Mouse (Mus musculus): ENCODE results near the gene Cela1.
A peak's percentile ranks its signal among the peaks of the same experiment; 100 is the strongest.

The Cela1 gene

DNA sequence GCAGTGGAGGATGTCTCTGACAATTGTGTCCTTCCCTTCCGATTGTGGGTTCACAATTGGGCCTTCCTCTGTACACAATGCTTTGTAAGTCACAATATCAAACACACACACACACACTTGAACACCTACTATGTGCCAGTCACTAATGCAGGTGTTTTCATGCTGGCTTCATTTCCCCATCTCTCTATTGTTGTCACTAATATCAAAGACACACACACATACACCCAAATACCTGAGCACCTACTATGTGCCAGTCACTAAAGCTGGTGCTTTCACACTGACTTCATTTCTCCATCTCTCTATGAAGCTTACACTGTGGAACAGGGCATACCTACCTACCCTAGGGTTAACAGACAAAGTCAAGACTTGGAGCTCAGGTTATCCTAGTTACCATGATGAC, 17.7 kb upstream of the Cela1 start:
- DNase-seq (ENCODE audit: low read depth, low spot score) = no peak

GRCm38 (mm10) chr15:100703913-100704312, 16.2 kb upstream of the Cela1 start:
- DNase-seq (ENCODE audit: low read depth, low spot score) = no peak

DNA sequence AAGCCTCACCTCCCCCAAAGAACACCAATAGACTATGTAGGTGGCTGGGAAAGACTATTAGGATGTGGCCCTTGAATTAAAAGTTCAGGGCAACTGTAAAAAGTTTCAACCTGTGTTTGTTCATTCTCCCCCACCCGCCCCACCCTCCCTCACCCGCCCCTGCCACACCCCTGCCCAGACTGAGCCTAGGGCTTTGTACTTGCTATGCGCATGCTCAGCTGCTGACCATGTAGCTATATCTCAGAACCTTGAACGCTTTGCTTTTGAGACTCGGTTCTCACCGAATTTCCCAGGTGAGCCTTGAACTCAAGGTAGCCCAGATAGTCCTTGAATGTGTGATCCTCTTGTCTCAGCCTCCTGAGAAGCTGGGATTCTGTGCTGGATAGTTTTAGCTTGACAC, 14.1 kb upstream of the Cela1 start:
- DNase-seq (ENCODE audit: low read depth, low spot score) = no peak

DNA sequence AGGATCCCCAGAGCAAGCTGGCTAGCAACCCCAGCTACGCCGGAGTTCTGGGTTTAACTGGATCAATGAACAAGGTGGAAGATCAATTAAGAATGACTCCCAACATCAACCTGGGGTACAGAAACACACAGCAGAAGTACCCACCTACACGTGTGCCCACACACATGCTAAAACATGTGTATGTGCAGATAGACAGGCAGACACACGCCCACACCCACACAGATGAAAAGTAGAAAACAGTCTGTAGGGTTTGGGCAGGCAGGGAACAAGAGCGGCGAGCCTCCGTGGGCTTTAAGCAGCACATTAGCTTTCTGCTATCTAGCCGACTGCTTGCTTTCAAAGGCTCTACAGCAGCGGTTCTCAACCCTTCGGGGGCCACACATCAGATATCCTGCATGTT, 13.4 kb upstream of the Cela1 start:
- DNase-seq (ENCODE audit: low read depth, low spot score) = no peak

DNA sequence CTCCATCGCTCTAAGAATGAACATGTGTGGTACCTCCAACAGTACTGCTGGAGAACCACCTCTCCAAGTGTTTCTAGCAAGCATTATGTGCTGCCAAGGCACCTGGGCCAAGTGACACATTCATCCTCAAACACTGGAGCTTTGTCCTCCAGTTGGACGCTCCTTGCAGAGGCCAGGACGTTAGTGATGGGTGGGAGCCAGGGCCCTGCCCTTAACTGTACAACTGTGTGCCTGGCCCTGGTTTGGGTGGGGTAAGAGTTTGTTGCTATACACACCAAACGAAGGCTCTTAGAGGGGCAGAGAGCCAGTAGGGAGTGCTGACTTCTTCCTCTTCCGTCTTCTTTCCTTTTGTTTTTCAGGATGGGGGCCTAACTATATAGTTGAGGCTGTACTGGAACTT, 12.7 kb upstream of the Cela1 start:
- DNase-seq (ENCODE audit: low read depth, low spot score) = no peak

- DNase-seq (ENCODE audit: low read depth, low spot score) = peak; percentile 68
Observed at GRCm38 (mm10) chr15:100699386-100699785, 11.7 kb upstream of the Cela1 start.

- no peak for DNase-seq (ENCODE audit: low read depth, low spot score)
Observed at GRCm38 (mm10) chr15:100698078-100698477, 10.4 kb upstream of the Cela1 start.

- DNase-seq (ENCODE audit: low read depth, low spot score) = no peak
Observed at GRCm38 (mm10) chr15:100694406-100694805, 6.7 kb upstream of the Cela1 start.

DNA sequence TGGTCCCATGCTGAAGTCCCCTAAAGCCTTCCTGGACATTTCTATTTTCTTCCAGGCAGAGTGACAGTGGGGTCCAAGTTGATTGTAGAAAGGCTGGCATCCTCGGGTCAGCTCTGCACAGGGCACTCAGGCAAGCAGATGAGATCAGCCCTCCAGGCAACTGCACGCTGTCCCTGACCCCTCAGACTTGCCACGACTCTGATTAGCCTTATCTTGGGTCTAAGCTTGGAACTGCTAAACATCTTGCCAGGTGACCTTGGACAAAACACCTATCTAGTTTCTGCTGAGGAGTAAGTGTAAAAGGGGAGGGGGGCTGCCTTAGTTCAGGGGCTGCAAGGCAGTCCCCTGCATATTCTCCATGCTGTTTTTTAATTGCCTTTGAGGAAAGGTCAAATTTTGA, 4.3 kb upstream of the Cela1 start:
- no peak for DNase-seq (ENCODE audit: low read depth, low spot score)

DNA sequence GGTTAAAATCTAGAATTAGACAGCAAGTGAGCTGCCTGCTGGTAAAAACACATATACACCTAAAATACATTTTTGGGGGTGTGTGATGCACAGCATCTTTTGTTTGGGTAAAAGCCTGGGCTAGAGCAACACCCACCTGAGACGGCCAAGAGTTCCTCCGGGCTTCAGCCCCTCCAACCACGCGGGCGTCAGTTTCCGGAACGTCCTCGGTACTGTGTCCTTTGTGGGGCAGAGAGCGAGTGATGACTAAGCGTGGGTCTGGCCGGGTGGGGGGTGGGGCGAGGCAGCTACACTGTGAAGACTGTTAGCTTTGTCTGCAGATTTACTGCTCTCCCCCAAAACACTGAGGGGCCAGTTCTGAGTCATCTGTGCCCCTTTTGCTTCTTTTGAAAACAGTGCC, 732 bp downstream of the Cela1 start:
- DNase-seq (ENCODE audit: low read depth, low spot score) = no peak

GRCm38 (mm10) chr15:100686434-100686833, 1.3 kb downstream of the Cela1 start:
- no peak for DNase-seq (ENCODE audit: low read depth, low spot score)

DNA sequence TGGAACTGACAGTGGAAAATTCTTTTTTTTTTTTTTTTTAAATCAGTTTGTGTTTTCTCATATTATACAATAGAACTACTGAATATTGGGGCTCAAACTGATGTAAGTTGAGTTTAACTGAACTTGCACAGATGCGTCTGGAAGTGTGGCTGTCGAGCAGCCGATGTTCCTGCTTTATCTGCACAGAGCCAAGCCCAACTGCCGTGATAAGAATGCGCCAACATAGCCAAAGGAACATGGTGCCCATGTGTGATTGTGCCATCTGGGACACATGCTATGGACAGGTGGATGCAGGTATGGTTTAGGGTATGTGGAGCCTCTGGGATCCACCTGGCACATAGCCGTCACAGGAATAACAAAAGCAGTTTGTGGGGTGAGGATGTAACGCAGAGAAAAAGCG, 1.9 kb downstream of the Cela1 start:
- no peak for DNase-seq (ENCODE audit: low read depth, low spot score)

- peak; percentile 68 for DNase-seq (ENCODE audit: low read depth, low spot score)
Observed at GRCm38 (mm10) chr15:100685255-100685654, 2.5 kb downstream of the Cela1 start.

DNA sequence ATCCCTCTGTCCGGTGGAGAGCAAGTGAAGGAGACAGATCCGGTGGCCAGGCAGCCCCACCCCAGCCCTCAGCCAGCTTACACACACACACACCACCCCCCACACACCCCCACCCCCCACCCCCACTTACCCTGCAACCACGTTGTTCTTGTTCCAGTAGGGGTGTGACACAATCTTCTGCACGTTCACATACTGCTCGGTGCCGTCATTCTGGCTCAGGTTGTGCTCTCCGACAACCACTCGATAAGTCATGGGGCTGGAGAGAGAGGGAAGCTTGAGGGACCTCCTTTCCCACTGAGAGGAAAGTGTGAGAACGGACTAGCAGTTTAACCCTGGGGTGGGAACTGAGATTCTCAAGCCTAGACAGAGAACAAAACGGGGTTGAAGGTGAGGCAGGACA, 3.3 kb downstream of the Cela1 start:
- no peak for DNase-seq (ENCODE audit: low read depth, low spot score)

- DNase-seq (ENCODE audit: low read depth, low spot score) = peak; percentile 90
Observed at GRCm38 (mm10) chr15:100683041-100683440, 4.7 kb downstream of the Cela1 start.

- DNase-seq (ENCODE audit: low read depth, low spot score) = no peak
Observed at GRCm38 (mm10) chr15:100681770-100682169, 6.0 kb downstream of the Cela1 start.

DNA sequence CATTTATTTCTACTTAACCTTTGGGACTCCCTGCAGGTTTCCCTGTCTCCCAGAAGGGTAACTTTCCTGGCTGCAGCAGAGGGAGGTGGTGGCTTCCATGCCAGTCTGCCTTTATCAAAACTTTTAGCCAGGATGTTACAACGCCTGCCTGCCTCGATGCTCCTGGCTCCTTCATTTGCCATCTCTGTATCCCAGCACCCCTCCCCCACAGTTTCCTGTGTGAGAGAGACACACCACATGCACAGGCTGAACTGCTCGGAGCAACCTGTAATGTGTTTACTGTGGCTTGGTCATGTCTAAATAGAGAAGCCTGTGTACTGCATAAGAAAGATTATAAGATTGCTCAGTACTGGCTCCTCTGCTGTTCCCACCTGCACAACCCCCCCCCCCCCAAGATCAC, 7.3 kb downstream of the Cela1 start:
- no peak for DNase-seq (ENCODE audit: low read depth, low spot score)

GRCm38 (mm10) chr15:100679005-100679404, 8.7 kb downstream of the Cela1 start:
- DNase-seq (ENCODE audit: low read depth, low spot score) = no peak

DNA sequence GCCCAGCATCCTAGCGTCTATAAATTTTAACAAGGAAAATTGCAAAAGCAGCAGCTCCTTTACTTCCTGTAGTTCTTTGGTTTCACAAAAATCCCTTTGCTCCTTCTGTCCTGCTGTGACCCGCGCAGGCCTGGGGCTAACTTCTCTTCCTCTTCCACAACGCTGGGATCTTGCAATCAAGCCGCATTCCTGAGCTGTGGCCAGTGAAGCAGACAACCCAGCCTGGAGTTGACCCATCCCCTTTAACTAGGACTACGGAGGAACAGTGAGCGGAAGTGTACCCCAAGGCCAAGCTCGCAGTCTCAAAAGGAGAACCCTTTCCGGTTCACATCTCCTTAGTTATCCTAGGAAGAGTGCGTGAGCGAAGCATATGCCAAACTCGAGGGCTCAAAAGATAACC, 9.1 kb downstream of the Cela1 start:
- DNase-seq (ENCODE audit: low read depth, low spot score) = no peak

- DNase-seq (ENCODE audit: low read depth, low spot score) = no peak
Observed at GRCm38 (mm10) chr15:100677675-100678074, 10.0 kb downstream of the Cela1 start.

DNA sequence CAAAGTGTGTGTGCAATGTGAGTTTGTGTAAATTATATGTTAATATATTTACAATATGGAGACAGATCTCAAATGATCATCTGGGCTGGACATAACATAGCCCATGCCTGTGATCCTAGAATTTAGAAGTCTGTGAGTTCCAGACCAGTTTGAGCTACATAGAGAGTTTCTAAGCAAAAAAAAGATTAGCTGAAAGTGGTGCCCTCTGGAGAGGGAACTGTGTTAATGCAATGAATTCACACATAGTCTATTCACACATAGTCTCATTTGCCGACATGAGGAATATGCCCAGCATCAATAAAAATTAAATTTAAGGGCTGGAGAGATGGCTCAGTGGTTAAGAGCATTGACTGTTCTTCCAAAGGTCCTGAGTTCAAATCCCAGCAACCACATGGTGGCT, 11.2 kb downstream of the Cela1 start:
- no peak for DNase-seq (ENCODE audit: low read depth, low spot score)

DNA sequence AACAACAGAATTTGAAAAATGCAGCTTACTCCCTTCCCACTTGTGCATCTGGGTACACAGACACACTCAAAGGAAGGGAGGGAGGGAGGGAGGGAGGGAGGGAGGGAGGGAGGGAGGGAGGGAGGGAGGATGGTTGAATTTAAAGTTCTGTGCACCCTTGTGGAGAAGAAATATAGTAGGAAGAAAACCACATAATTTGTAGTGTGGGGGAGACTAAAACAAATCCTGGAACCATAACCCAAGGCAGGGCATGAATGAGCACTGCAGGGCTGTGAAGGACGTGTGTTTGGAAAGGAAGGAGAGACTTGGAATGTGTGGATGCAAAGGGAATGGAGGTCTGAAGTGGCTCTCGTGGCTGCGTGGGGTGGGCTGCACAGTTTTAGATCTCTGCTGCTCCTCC, 12.2 kb downstream of the Cela1 start:
- DNase-seq (ENCODE audit: low read depth, low spot score) = no peak

GRCm38 (mm10) chr15:100674566-100674965, 13.2 kb downstream of the Cela1 start:
- DNase-seq (ENCODE audit: low read depth, low spot score) = peak; percentile 57

DNA sequence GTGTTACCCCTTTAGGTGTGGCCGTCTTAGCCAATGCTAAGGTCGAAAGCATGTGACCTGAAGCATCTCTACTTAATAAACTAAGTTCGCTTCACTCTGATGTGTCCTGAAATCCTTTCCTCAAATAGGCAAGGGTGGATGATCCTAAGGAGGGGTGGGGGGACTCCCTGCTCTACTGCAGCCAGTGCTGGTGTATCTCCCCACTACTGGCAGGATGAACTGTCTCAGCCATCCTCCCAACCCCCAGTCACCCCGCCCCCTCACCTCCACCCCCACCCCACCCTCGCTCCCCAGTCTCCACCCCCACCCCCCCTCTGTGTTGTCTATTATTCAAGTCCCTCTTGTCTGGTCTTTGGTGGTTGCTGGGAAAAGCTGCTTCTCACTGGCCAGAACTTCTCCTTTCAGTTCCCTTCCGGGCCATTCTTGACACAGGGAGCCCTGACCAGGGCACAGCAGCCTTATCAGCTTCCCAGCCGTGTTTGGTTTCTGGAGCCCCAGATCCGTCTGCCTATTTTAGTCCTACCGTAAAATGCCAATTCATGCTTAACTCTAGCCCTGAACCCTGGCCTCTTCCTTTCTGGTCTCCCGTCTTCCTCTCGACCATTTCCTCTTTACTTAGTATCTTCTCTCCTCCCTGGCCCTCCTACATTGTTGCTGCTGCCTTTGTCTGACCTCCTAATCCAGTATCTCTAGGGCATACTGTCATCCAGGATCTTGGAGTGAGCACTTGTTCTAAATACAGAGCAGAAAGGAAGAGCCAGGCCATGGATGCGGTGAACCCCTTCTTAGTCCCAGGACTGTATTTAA, 13.9 kb downstream of the Cela1 start:
- peak; percentile 70 for DNase-seq (ENCODE audit: low read depth, low spot score)

Data from ZHBTc4 (cell line).